Mouse (Mus musculus): ENCODE measurements around the gene Xrcc4. TPM values are rescaled to one million over a fixed set of nuclear protein-coding genes. Genes with fewer than 3 reads are reported as not detected.

Xrcc4 gene
- polyA plus RNA-seq, 1 experiment from 2014 or later = 15.4 TPM

DNA sequence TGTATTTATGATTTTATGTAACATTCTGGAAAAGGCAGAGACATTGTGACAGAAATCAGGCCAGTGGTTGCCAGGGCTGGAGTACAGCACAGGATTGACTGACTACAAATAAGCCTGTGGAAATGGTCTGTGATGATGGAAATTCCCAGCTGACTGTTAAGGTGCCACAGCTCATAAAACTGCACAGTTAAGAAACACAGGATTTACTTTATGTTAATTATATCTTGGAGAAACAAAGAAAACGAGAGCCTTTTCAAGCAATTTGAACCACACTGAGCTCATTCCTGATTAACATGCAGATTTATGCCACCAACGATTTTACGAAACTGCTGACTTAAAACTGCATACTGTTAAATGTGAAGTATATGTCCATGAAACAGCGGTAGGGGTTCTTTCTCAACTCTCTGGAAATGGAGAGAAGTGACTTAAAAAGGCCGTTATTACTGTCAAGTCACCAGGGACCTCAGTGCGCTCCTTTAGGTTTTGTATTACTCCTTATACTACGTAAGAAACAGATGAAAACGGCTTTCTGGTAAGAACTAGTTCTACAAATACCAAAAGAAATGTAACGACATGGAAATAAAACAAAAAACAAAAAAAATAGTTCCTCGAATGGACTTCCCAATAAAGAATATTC, 210.5 kb downstream of the Xrcc4 start:
- no peaks in the 10 kb centered on the region for H3K27me3 ChIP-seq (replicated peaks)
- no peaks in the 10 kb centered on the region for H3K4me1 ChIP-seq
- no peak overlapping the region for H3K4me3 ChIP-seq
- no peak overlapping the region for H3K27ac ChIP-seq (replicated peaks)
- no peak overlapping the region for H3K9ac ChIP-seq
- H3K4me2 ChIP-seq = no peak overlapping the region
- no peaks in the 10 kb centered on the region for H3K9me3 ChIP-seq
- no peak for ATAC-seq (ENCODE audit: extremely low read depth, insufficient number of reproducible peaks, low FRiP score, low TSS enrichment)
- WGBS = 86% methylated on average over 10 of the region's 10 CpGs
- no peaks in the 10 kb centered on the region for H3K36me3 ChIP-seq

DNA sequence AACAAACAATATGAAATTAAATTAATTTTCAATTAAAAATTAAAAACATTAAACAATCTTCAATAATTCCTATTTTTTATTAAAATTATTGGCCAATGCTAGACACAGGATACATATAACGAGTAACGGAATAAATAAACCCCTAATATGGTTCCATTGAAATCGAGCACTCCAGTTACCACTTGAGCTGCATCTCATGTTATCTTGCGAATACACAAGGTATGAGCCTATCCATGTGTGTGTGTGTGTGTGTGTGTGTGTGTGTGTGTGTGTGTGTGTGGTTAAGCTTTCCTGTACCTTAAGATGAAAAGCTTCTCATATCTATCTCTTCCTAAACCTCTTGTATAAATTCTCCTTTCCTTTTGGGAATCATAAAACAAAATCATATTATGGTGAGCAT, 213.9 kb downstream of the Xrcc4 start:
- no peak overlapping the region for H3K9ac ChIP-seq
- no peaks in the 10 kb centered on the region for H3K36me3 ChIP-seq
- 81% methylated on average over 4 of the region's 4 CpGs for WGBS
- H3K9me3 ChIP-seq = no peaks in the 10 kb centered on the region
- no peak overlapping the region for H3K4me3 ChIP-seq
- H3K4me1 ChIP-seq = no peaks in the 10 kb centered on the region
- no peak overlapping the region for H3K4me2 ChIP-seq
- no peak overlapping the region for H3K27ac ChIP-seq (replicated peaks)
- no peaks in the 10 kb centered on the region for H3K27me3 ChIP-seq (replicated peaks)
- ATAC-seq (ENCODE audit: extremely low read depth, insufficient number of reproducible peaks, low FRiP score, low TSS enrichment) = no peak

DNA sequence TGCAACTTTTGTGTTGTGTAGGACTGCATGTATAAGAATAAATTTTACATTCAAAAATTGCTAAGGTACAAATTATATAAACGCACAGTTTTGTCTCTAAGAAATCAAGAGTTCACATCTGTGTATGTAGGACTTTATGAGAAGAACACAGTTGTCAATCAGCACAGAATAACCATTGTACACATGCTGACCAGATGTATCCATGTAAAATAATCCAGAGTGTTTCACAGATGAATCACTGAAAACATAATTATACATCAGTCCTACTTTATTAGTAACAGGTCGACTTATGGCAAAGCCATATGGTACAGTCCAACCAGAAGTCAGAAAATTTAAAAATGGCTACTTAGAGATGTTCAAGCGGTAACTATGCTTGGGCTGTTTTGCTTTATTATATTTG, 216.7 kb downstream of the Xrcc4 start:
- ATAC-seq (ENCODE audit: extremely low read depth, insufficient number of reproducible peaks, low FRiP score, low TSS enrichment) = no peak
- H3K36me3 ChIP-seq = no peaks in the 10 kb centered on the region
- no peaks in the 10 kb centered on the region for H3K4me1 ChIP-seq
- H3K9me3 ChIP-seq = no peaks in the 10 kb centered on the region
- WGBS = 76% methylated on average over 3 of the region's 3 CpGs
- H3K27me3 ChIP-seq (replicated peaks) = no peaks in the 10 kb centered on the region
- H3K4me3 ChIP-seq = no peak overlapping the region
- no peak overlapping the region for H3K4me2 ChIP-seq
- H3K9ac ChIP-seq = no peak overlapping the region
- no peak overlapping the region for H3K27ac ChIP-seq (replicated peaks)

DNA sequence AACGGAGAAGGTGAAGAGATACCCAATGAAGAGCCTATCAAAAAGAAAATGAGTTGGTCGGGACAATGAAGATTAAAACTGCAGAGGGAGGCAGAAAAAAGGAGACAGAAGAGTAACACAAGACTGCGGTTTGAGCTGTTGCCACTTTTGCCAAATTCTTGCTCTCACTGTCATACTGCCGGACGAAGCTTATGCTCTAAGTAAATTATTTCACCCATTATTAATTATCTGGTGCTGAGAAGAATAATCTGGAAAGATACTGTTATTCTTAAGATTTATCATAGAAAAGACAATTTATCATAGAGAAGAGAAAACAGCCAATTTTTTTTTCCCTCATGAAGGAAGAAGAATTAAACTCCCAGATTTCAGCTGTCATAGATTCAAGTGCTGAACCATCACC, 235.3 kb downstream of the Xrcc4 start:
- Histone ChIP-seq H3K9ac (no peak overlapping the region), H3K9me3 (no peaks in the 10 kb centered on the region), H3K36me3 (no peaks in the 10 kb centered on the region), H3K4me2 (no peak overlapping the region), H3K27ac (replicated peaks) (no peak overlapping the region), H3K27me3 (replicated peaks) (no peaks in the 10 kb centered on the region), H3K4me1 (no peaks in the 10 kb centered on the region), H3K4me3 (no peak overlapping the region)
- 68% methylated on average over 5 of the region's 5 CpGs for WGBS
- ATAC-seq (ENCODE audit: extremely low read depth, insufficient number of reproducible peaks, low FRiP score, low TSS enrichment) = no peak

DNA sequence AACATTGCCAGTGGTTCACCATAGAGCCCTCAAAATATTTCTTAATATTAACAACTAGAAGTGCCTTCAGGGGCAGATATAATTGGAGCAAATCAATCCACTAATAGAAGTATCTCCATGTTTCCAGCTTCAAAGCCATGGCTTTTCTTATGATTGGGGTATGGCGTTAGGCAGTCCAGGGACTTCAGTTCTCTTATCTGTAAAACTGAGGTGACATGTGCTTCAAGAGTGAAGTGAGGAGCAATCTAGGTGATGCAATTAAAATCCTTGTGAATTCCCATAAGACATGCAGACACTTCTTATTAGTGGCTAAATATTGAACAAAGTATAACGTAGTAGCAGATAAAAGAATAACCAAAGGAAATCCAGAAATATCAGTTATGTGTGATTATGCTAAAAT, 238.7 kb downstream of the Xrcc4 start:
- H3K4me1 ChIP-seq = no peaks in the 10 kb centered on the region
- no peak for ATAC-seq (ENCODE audit: extremely low read depth, insufficient number of reproducible peaks, low FRiP score, low TSS enrichment)
- no peak overlapping the region for H3K9ac ChIP-seq
- H3K4me2 ChIP-seq = no peak overlapping the region
- H3K9me3 ChIP-seq = no peaks in the 10 kb centered on the region
- no peak overlapping the region for H3K4me3 ChIP-seq
- no peak overlapping the region for H3K27ac ChIP-seq (replicated peaks)
- H3K36me3 ChIP-seq = no peaks in the 10 kb centered on the region
- no peaks in the 10 kb centered on the region for H3K27me3 ChIP-seq (replicated peaks)
- 74% methylated on average over 2 of the region's 2 CpGs for WGBS

DNA sequence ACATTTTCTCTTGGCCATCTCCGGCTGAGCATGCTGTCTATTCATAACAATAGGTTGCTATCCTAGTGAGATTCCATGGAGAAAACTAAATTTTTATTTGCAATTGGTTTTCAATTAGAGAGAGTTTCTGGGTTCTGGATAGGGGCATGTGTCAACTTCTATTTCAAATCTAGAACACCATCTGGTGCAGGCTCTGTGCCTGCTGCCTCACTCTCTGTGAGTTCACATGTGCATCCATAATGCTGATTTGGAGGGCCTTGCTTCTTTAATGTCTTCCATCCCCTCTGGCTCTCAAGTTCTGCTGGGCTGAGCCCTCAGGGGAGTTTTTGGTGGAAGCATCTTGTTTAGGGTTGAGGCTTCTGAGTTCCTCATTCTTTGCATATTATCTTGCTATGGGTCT, 239.5 kb downstream of the Xrcc4 start:
- H3K4me3 ChIP-seq = no peak overlapping the region
- H3K27ac ChIP-seq (replicated peaks) = no peak overlapping the region
- H3K4me2 ChIP-seq = no peak overlapping the region
- ATAC-seq (ENCODE audit: extremely low read depth, insufficient number of reproducible peaks, low FRiP score, low TSS enrichment) = no peak
- no peaks in the 10 kb centered on the region for H3K36me3 ChIP-seq
- H3K4me1 ChIP-seq = no peaks in the 10 kb centered on the region
- no peaks in the 10 kb centered on the region for H3K9me3 ChIP-seq
- H3K9ac ChIP-seq = no peak overlapping the region
- no peaks in the 10 kb centered on the region for H3K27me3 ChIP-seq (replicated peaks)
- 88% methylated on average over 1 of the region's 1 CpGs for WGBS

DNA sequence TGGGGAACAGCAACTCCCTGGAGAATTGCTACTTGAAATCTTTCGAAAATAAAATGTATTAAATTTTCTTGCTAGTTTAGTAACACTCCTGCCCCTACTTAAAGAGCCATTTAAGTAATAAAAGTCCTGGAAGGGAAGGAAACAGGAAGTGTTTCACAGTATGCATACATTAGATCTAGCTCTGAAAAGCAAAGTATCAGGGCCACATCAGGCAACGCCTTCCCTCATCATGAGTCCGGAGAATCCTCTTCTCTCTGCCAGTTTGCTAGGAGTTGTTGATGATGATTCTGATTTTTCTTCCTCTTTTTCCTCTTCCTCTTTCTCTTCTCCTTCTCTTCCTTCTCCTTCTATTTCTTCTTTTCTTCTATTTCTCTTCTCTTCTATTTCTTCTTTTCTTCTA, 250.8 kb downstream of the Xrcc4 start:
- 86% methylated on average over 3 of the region's 3 CpGs for WGBS
- no peaks in the 10 kb centered on the region for H3K36me3 ChIP-seq
- no peak for ATAC-seq (ENCODE audit: extremely low read depth, insufficient number of reproducible peaks, low FRiP score, low TSS enrichment)
- H3K4me2 ChIP-seq = no peak overlapping the region
- H3K9me3 ChIP-seq = 0 out of 2 replicates have a peak, but pooled peaks cover 3% of the 10 kb centered on the region
- H3K4me1 ChIP-seq = no peaks in the 10 kb centered on the region
- H3K4me3 ChIP-seq = no peak overlapping the region
- no peak overlapping the region for H3K9ac ChIP-seq
- no peak overlapping the region for H3K27ac ChIP-seq (replicated peaks)
- no peaks in the 10 kb centered on the region for H3K27me3 ChIP-seq (replicated peaks)

DNA sequence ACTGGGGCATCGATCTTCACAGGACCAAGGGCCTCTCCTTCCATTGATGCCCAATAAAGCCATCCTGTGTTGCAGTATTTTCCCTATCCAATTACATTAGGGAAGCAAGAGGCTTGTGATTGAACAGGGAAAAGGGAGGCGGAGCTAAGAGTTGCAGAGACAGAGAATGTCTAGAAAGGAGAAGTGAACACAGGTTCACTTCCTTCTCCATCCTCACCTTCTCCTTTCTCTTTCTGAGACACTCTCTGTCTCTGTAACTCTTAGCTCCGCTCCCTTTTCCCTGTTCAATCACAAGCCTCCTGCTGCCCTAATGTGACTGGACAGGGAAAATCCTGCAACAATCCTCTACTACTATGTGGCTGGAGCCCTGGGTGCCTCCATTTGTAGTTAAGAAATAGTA, 254.9 kb downstream of the Xrcc4 start:
- no peak overlapping the region for H3K4me2 ChIP-seq
- no peaks in the 10 kb centered on the region for H3K4me1 ChIP-seq
- no peak for ATAC-seq (ENCODE audit: extremely low read depth, insufficient number of reproducible peaks, low FRiP score, low TSS enrichment)
- 69% methylated on average over 3 of the region's 3 CpGs for WGBS
- H3K27ac ChIP-seq (replicated peaks) = no peak overlapping the region
- no peak overlapping the region for H3K9ac ChIP-seq
- no peaks in the 10 kb centered on the region for H3K9me3 ChIP-seq
- no peaks in the 10 kb centered on the region for H3K36me3 ChIP-seq
- H3K27me3 ChIP-seq (replicated peaks) = no peaks in the 10 kb centered on the region
- H3K4me3 ChIP-seq = no peak overlapping the region

DNA sequence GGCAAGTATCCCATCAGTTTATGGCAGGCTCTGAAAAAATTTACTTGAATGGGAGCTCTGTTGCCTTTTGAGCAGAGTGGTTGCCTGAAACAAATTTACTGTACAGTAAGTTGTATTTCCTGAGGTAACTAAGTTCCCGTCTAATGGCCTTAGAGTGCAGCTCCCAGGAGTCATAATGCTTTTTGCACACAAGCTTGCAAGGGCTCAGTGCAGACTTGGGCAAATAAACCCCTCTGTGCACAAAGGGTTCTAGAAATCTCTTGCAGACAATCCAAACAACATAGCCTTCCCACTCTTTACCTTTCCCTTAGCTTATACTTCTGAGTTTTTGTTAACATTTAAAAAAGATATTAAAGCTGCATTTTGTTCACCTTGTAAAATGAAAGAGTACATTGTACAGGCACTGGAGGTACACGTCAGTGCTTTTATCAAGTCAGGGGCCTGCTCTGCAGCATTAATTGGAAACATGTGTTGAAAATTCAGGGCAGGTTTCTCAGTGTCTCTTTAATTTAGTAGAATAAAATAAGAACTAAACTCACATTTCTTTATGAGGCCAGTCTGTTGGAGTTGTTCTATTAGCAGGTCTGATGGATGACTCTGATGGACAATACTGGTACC, 256.2 kb downstream of the Xrcc4 start:
- ATAC-seq (ENCODE audit: extremely low read depth, insufficient number of reproducible peaks, low FRiP score, low TSS enrichment) = no peak; the same call in 1 of the 2 replicates
- WGBS = 57% methylated on average over 2 of the region's 2 CpGs
- Histone ChIP-seq H3K4me2 (no peak overlapping the region), H3K27me3 (replicated peaks) (no peaks in the 10 kb centered on the region), H3K9me3 (no peaks in the 10 kb centered on the region), H3K4me1 (no peaks in the 10 kb centered on the region), H3K9ac (no peak overlapping the region), H3K4me3 (no peak overlapping the region), H3K36me3 (no peaks in the 10 kb centered on the region), H3K27ac (replicated peaks) (peak overlapping the region; percentile 69)

DNA sequence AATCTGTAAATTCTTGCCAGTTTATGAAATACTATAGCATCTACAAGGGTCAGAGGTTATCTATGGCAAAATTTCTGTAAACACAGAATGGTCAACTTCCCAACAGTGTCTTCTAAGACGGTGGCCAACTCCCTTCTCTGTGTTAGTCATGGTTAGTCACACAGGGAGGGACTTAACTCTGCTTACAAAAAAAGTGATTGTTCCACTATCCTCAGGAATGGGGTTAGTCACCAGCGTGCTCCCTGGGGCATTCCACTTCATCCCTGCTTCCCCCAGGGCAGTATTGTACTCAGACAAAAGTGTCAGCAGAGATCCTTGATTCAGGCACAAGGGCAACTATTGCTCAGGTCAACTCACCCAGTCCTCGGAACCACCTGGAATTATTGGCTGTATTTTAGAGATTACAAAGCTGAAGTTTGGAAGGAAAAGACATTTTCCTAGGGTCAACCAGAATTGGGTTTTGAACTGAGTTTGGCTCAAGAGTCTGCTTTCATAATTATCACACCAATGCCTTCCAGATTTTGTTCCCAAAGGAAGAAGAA, 260.9 kb downstream of the Xrcc4 start:
- no peak overlapping the region for H3K4me2 ChIP-seq
- H3K9ac ChIP-seq = no peak overlapping the region
- no peaks in the 10 kb centered on the region for H3K27me3 ChIP-seq (replicated peaks)
- no peak overlapping the region for H3K27ac ChIP-seq (replicated peaks)
- H3K4me1 ChIP-seq = no peaks in the 10 kb centered on the region
- H3K4me3 ChIP-seq = no peak overlapping the region
- no peaks in the 10 kb centered on the region for H3K36me3 ChIP-seq
- WGBS = 57% methylated on average over 3 of the region's 3 CpGs
- no peak for ATAC-seq (ENCODE audit: extremely low read depth, insufficient number of reproducible peaks, low FRiP score, low TSS enrichment)
- no peaks in the 10 kb centered on the region for H3K9me3 ChIP-seq

DNA sequence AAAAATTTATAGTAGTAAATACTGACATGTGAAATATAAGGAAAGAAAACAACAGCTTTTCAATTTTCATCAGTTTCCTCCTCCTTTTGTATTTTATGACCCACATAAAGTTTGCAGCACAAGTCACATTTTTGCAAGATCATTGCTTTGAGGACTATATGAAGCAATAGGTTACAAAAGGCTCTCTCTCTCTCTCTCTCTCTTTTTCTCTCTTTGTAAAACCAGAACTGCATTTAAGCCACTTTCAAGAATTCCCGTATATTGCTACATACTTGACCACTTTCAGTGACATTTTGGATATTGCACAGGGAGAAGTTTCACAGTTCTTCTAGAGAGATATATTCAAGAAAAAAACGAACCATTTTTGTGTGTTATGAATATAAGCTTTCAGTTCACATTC, 261.6 kb downstream of the Xrcc4 start:
- WGBS = 71% methylated on average over 2 of the region's 2 CpGs
- Histone ChIP-seq H3K9me3 (no peaks in the 10 kb centered on the region), H3K27ac (replicated peaks) (no peak overlapping the region), H3K4me2 (no peak overlapping the region), H3K27me3 (replicated peaks) (no peaks in the 10 kb centered on the region), H3K36me3 (no peaks in the 10 kb centered on the region), H3K4me1 (no peaks in the 10 kb centered on the region), H3K4me3 (no peak overlapping the region), H3K9ac (no peak overlapping the region)
- ATAC-seq (ENCODE audit: extremely low read depth, insufficient number of reproducible peaks, low FRiP score, low TSS enrichment) = no peak

DNA sequence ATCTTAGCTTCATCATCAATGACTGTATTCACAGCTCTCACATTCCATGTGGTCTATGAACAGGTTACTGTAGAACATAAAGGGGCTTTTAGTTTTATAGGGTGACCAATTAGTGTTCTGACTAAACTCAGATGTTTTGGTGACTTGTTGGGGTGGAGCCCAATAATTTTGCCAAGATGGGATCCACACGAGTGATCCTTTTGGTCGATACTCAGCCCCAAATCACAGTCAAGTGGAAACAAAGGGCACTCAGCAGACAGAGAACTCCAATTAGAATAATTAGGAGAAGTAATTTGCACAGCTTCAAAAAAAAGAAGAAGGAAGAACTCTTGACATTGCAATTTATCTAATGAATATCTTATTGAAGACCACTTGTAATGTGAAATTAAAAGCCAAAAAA, 274.9 kb downstream of the Xrcc4 start:
- Histone ChIP-seq H3K4me3 (no peak overlapping the region), H3K4me1 (no peaks in the 10 kb centered on the region), H3K9me3 (no peaks in the 10 kb centered on the region), H3K36me3 (no peaks in the 10 kb centered on the region), H3K4me2 (no peak overlapping the region), H3K27me3 (replicated peaks) (no peaks in the 10 kb centered on the region), H3K9ac (no peak overlapping the region), H3K27ac (replicated peaks) (no peak overlapping the region)
- 83% methylated on average over 2 of the region's 2 CpGs for WGBS
- no peak for ATAC-seq (ENCODE audit: extremely low read depth, insufficient number of reproducible peaks, low FRiP score, low TSS enrichment)

All from heart, embryonic 13.5 days (tissue).